Mouse (Mus musculus) right cerebral cortex, postnatal 25 days (tissue): ENCODE results near the gene Ddx23.

Experiments used
- DNase-seq: peaks from one replicate; pipeline ENCODE4 v3.0.0; 2022

Gene Ddx23

GRCm38 (mm10) chr15:98632107-98632744 lies 30.5 kb downstream of the Ddx23 start:
- DNase-seq, result peak; percentile 69

DNA sequence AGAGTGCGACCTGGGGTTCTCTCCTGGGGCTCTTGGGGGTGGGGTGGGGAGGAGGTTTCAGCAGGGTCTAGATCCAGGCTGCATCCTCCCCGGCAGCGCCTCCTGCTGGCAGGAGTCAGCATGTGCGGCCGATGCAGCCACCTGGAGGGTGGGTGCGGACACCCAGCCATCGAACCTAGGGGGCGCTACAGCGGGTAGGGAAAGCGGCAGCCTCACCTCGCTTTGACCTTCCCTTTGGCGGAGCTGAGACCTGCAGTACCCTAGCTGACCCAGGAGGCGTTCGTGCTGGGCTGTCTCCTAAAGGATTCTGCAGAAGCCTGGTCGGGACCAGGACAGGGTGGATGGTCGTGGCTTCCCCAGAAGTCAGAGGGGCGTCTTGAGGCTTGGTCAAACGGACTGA lies 31.2 kb downstream of the Ddx23 start:
- DNase-seq, result no peak

GRCm38 (mm10) chr15:98630540-98630939 lies 32.2 kb downstream of the Ddx23 start, which contains the start of gene Cacnb3:
Gene Cacnb3, plus strand, starts transcription at chr15:98630840.
- DNase-seq, result no peak

GRCm38 (mm10) chr15:98629464-98629863 lies 33.2 kb downstream of the Ddx23 start:
- DNase-seq, result no peak

- no peak for DNase-seq
Measured at GRCm38 (mm10) chr15:98628589-98629254, 34.0 kb downstream of the Ddx23 start.

DNA sequence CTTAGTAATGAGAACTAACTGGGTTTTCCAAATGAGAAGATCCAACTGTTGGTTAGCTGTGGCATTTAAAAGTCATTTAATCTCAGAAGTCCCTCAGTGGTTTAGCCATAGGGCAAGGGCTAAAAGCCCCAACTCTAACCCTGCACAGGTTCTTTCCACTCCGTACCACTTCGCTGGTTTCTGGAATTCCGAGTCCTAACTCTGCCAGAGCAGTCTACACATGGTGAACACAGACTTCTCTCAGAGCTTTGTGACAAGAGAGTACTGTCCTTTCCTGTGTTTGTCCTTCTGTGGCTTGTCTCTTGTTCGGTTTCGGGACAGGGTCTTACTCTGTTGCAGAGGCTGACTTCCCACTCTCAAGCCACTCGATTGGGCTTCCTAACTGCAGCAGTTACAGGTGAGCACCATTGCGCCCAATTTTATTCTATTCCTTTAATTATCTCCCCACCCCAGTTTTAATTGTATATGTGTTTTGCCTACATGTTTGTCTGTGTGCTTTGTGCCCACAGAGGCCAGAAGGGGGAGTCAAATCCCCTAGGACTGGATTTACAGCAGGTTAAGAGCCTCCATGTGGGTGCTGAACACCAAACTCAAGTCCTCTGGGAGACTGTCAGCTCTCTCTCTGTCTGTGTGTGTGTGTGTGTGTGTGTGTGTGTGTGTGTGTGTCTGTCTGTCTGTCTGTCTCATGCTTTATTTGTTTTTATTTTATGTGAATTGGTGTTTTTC lies 36.0 kb downstream of the Ddx23 start:
- no peak for DNase-seq

GRCm38 (mm10) chr15:98626078-98626477 lies 36.6 kb downstream of the Ddx23 start:
- DNase-seq, result no peak

DNA sequence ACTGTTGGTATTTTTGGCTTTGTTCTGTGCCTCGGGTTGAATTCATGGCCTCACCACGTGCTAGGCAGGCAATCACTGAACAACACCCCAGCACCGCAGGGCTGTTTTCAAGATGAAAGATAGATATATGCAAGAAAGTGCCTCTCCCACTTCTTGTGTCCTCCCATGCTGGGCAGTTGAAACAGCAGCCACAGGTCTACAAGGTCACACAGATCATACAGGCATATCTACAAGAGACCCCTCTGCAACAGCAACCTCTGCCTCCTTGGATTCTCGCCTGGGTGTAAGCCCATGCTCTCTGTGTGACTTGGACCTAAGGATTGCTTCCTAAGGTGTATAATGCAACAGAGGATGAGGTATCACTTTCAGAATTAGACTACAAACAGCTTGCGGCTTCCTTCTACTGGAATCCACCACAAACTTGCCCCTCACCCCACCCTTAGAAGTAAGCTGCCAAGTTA lies 39.3 kb downstream of the Ddx23 start:
- DNase-seq, result no peak

DNA sequence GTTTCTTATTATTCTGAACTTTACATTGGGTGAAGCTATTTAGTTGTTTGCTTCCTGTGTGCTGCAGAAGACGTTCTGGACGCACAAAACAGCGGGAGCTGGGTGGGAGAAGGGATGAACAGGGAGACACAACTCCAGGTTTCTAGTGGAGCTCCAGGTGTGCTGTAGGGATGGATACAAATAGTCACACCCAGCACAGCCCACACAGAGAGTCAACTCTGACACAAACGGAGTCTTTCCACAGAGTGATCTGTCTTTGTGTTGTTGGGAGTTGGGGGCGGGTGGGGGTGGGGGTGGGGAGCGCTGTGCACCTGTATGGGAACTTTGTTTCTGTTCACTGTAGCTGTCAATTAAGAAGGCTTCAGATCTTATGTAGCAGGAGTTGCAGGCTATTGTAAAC lies 40.0 kb downstream of the Ddx23 start:
- DNase-seq, result no peak

GRCm38 (mm10) chr15:98622199-98622598 lies 40.5 kb downstream of the Ddx23 start:
- DNase-seq, result no peak

DNA sequence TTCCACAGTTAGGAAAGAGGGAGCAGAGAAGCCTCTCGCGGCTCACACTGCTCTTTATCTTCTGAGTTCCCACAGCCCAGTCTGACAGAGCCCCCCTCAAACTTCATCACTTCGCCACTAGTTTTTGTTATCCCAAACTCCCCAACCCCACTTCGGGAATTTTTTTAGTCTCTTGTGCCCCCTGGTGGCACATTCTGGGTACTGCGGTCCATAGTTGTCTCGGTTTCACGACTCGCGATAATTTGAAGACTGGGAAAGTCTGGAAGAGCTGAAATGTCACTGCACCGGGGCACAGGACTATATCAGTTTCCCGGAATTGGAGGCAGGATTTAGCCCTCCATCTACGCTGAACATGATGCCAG lies 45.5 kb downstream of the Ddx23 start:
- DNase-seq, result peak; percentile 59

GRCm38 (mm10) chr15:98616362-98617175 lies 46.1 kb downstream of the Ddx23 start:
- DNase-seq, result no peak

- DNase-seq, result no peak
Measured at GRCm38 (mm10) chr15:98615751-98616150, 46.9 kb downstream of the Ddx23 start.

DNA sequence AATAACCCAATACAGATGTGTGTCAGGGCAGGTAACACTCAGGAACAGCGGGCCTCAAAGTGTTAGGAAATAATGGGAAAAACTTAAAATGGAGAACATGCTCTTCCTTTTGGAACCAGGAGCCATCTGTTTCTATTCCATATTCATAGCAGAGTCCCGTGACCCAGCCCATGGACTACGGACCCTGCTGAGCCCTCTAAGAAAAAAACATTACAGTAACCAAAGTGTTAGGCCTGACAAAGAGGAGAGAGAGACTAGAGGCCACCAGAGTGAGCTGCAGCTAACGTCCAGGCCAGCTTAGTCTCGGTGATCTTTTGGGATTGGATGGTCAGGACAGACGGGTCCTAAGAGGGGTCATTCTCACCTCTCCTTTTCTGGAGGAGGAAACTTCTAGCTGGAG lies 47.7 kb downstream of the Ddx23 start:
- no peak for DNase-seq

- no peak for DNase-seq
Measured at GRCm38 (mm10) chr15:98614551-98614950, 48.1 kb downstream of the Ddx23 start.

- no peak for DNase-seq
Measured at GRCm38 (mm10) chr15:98612229-98612628, 50.5 kb downstream of the Ddx23 start.

DNA sequence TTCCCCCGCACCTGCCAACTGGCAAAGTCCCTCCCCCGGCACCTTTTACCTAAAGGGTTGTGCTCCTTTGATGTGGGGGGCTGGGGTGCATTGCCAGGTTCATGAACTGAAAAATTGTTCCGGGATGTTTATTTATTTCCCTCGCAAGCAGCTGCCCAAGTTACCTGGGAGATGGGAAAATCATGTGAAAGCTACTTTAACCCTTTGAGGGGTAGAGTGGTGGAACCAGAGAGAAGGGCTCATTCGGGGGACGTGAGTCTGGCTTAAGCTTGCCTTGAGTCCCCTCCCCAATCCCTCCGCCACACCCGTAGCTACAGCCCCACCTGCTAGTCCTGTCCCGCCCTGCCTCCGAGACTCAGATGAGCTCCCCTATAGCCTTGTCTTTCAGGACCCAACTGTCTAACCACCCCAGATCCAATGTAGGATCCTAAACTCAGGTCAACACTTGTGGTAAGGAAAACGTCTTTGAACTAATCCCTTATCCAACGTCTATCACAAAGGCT lies 52.5 kb downstream of the Ddx23 start:
- no peak for DNase-seq

DNA sequence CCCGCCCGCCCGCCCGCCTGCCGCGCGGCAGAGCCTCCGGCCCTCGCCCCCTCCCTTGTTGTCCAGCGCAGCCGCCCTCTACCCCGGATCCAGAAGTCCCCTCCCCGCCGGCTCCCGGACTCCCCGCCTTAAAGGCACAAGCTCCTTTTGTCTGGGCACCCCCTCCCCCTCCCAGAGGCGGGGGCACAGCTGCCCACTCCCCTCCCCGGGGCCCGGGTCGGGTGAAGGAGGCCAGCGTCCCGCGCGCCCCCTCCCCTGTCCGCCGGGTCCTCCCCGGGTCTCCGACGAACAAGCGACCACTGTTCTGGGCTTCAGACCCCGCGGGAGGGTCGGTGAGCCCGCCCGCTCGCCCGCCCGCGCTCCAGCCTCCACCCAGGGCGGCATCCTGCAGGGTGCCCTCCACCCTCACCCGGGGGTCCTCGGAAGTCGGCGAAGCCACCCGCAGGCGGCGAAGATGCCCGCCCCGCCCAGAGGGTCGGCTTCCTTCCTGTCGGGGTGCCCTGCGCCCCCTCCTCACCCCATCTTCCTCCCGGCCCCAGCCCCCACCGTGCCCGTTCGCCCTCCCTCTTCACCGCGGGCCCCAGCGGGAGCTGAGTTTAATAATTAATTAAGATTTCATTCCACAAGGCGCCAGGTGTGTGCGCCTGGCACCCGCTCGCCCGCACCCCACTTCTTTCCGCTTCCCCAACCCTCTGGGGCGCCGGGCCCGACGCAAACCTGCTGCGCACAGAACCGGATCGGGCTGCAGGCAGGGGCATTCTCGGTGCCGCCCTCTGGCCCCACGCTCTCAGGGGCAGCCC lies 53.2 kb downstream of the Ddx23 start, which contains the start of gene Adcy6:
TSS of gene Adcy6 (minus strand) at position 746 of the 800 bp plus-strand sequence.
- peak; percentile 83 for DNase-seq

DNA sequence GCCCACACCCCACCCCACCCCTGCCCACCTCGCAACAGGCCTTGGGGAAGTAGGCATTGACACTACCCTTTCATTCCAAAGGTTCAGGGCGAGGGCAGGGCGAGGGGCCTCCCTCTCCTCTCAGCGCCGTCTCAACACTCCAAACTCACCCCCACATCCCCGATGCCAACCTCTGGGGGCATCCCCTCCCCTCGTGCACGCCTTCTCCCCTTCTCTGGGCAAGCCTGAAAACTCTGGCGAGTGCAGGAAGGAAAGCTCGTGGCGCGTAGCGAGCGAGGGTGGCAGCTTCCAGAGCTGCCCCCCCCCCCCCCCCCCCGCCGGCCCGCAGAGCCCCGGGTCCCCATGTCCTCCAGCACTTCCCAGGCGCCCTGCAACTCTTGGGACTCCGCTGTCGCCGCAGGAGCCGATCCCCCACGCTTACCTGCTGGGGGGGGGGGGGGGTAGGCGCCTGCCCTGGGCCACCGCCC lies 53.9 kb downstream of the Ddx23 start:
- DNase-seq, result no peak

- DNase-seq, result no peak
Measured at GRCm38 (mm10) chr15:98608058-98608783, 54.5 kb downstream of the Ddx23 start.

DNA sequence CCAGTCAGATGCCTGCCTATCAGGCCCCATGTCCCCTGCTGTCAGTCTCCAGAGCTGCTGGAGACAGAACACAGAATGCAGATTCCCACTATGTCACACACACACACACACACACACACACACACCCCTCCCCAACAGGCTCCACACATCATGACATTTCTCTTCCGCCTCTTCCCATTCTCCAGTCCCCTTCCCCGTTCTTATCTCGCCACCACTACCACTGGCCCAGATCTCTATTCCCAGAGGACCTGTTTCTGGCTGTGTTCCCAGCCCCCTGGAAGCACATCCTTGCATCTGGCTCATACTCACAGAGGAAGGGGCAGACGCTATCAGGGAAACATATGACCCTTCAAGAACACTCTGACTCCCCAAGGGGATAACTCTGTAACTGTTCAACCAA lies 55.1 kb downstream of the Ddx23 start:
- DNase-seq, result no peak
